21 mouse cellular contexts compared by ENCODE assay signal in the genomic region with DNA sequence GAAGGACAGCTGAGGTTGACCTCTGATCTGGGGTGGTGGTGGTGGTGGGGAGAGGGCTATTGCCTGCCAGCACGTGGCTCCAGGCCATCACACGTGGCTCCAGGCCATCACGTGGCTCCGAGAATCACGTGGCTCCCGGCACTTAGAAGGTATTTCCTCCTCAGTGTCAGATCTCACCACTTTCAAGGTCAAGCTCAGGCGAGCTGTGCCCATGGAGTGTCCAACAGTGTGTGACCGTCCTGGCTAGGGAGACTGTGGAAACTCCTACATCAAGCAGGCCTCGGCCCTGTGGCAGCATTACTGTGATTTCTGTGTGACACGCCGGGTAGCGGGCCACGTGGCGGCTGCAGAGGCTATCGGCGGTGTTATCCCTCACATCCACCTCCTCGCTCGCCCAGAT.
DNase-seq lines count a peak whose midpoint lies in the region; ATAC-seq and TF ChIP-seq lines count a peak whose summit lies in the region.
"Had no signal": no experiment of that assay in that cellular context is flagged by ENCODE, and none has a peak within 500 bp of the region (broad histone marks: within the 10 kb centered on the region; RNA-seq: fewer than 3 reads in every experiment).

No protein-coding gene starts in this region.

- H3K9me3 ChIP-seq in kidney, embryonic 16.5 days (ENCODE audit: low read length), result no peaks in the 10 kb centered on the region
- H3K9me3 ChIP-seq: embryonic facial prominence, embryonic 10.5 days; forebrain, embryonic 13.5 days; heart, embryonic 13.5 days; hindbrain, embryonic 12.5 days had no signal

- no peaks in the 10 kb centered on the region for H3K27me3 ChIP-seq in kidney, embryonic 16.5 days (ENCODE audit: insufficient read depth, low read length)
- H3K27me3 ChIP-seq: hindbrain, embryonic 12.5 days; Patski had no signal

- no peak overlapping the region for H3K4me2 ChIP-seq in kidney, embryonic 16.5 days (replicated peaks; ENCODE audit: low read depth, low read length)
- H3K4me2 ChIP-seq: forebrain, embryonic 13.5 days; heart, embryonic 13.5 days; hindbrain, embryonic 12.5 days had no signal

- no peak overlapping the region for H3K9ac ChIP-seq in kidney, embryonic 16.5 days (replicated peaks; ENCODE audit: low read length)
- H3K9ac ChIP-seq: forebrain, embryonic 13.5 days; forebrain, postnatal 0 days; heart, embryonic 13.5 days; hindbrain, embryonic 12.5 days had no signal

- H3K36me3 ChIP-seq in kidney, embryonic 16.5 days (ENCODE audit: insufficient read depth, low read length), result no peaks in the 10 kb centered on the region
- H3K36me3 ChIP-seq: embryonic facial prominence, embryonic 10.5 days; heart, embryonic 13.5 days; hindbrain, embryonic 12.5 days had no signal

- no peak overlapping the region for H3K27ac ChIP-seq in kidney, embryonic 16.5 days (ENCODE audit: low read length)
- H3K27ac ChIP-seq in layer of hippocampus, adult 2 months, result peak overlapping the region; percentile 61; the same call in 1 of the 2 replicates
- H3K27ac ChIP-seq: embryonic facial prominence, embryonic 10.5 days; forebrain, embryonic 13.5 days; gastrocnemius, adult 2 months; heart, embryonic 13.5 days; hindbrain, embryonic 12.5 days had no signal

- no peaks in the 10 kb centered on the region for H3K4me1 ChIP-seq in kidney, embryonic 16.5 days (ENCODE audit: insufficient read depth, low read length)
- H3K4me1 ChIP-seq: forebrain, embryonic 13.5 days; heart, embryonic 13.5 days had no signal

- H3K4me3 ChIP-seq in kidney, embryonic 16.5 days (ENCODE audit: low read length), result no peak overlapping the region
- no peak overlapping the region for H3K4me3 ChIP-seq in layer of hippocampus, adult 2 months
- H3K4me3 ChIP-seq: embryonic facial prominence, embryonic 10.5 days; forebrain, embryonic 13.5 days; gastrocnemius, adult 2 months; heart, embryonic 13.5 days; hindbrain, embryonic 12.5 days had no signal

- TF ChIP-seq CTCF in layer of hippocampus, adult 2 months (conservative IDR thresholded peaks at IDR 0.05), result no peak

- DNase-seq in kidney, adult 11 months, result peak; percentile 65
- DNase-seq in layer of hippocampus, adult 2 months (ENCODE audit: low spot score in 2 of 2), result no peak
- DNase-seq in layer of hippocampus, adult 9-11 months, result no peak
- peak; percentile 22 for DNase-seq in ZHBTc4 (ENCODE audit: low read depth, low spot score)
- peak; percentile 11 to 13 for DNase-seq in kidney, postnatal 36 days
- DNase-seq in frontal cortex, postnatal 10 days (ENCODE audit: low spot score in 2 of 2), result no peak
- DNase-seq: adrenal gland, postnatal 25 days; cerebellum, adult 18-20 months; cerebellum, adult 9-11 months; cerebellum, postnatal 36 days; forebrain, postnatal 0 days; gastrocnemius, adult 2 months; gastrocnemius, postnatal 25 days; heart, adult 11 months; heart, postnatal 36 days had no signal

- WGBS in kidney, embryonic 16.5 days, result 83% methylated on average over 18 of the region's 18 CpGs

- ATAC-seq in kidney, embryonic 16.5 days (ENCODE audit: low FRiP score, low TSS enrichment), result no peak
- ATAC-seq: forebrain, embryonic 13.5 days; forebrain, postnatal 0 days; Patski had no signal

Comparison
In these comparisons a context has a peak if more than half of its experiments do, and no peak if none do; other contexts are left out.
1. DNase-seq: peak in kidney, adult 11 months (single experiment), ZHBTc4 (single experiment) and kidney, postnatal 36 days (2 of 2); none in layer of hippocampus, adult 2 months (0 of 2), layer of hippocampus, adult 9-11 months (single experiment) and frontal cortex, postnatal 10 days (0 of 2).